Mouse (Mus musculus) adrenal gland, adult 2 months (tissue): Measurements from ENCODE around the gene Trim27. TPM values are rescaled to one million over a fixed set of nuclear protein-coding genes. Genes with fewer than 3 reads are reported as not detected.

Experiments
- DNase-seq: peaks from one replicate; pipeline ENCODE4 v3.0.0; 2021
- long read RNA-seq: library from polyadenylated mRNA; stranded (forward); transcript quantifications from one replicate; pipeline ENCODE4 v2.0.0, GENCODE M21; 2021
- polyA plus RNA-seq: library from polyadenylated mRNA; depleted of rRNA; stranded (reverse); fragments of >200 nt; gene quantifications from 2 replicates; pipeline ENCODE4 v1.2.3, GENCODE M21; 2012; rRNA removed
- total RNA-seq, 2 experiments: library from RNA; stranded (reverse); gene quantifications; 2 replicates each; pipeline ENCODE4 v1.2.3; 2021

The Trim27 gene
- 10 to 100 TPM; 47.9 to 52.0 TPM for total RNA-seq
- polyA plus RNA-seq, result 170 and 180 TPM in 2 replicates
- long read RNA-seq, full-length matches to known transcripts, result 32 of 33 reads
- long read RNA-seq, partial matches to known transcripts, result 0 of 33 reads
- long read RNA-seq, other reads (novel, unspliced or antisense), result 1 of 33 reads

DNA sequence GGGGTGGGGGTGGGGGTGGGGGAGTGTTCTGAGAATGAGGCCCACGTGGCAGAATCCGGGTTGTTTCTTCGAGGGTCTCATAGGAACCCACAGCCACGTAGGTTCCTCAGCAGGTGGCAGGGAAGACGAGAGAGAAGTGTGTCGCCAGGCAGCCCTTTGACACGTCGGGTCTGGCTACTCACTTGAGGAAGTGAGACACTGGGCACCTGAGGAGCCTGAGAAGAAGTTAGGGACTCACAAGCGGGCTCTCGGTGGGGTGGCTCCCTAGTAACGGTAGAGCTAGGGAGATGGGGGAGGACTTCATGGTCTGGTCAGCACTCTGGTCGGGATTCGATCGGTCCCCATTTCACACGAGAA, at the start of gene Trim27:
Trim27 (plus strand) TSS at position 79 of the 357 bp plus-strand sequence.
- DNase-seq, result no peak

DNA sequence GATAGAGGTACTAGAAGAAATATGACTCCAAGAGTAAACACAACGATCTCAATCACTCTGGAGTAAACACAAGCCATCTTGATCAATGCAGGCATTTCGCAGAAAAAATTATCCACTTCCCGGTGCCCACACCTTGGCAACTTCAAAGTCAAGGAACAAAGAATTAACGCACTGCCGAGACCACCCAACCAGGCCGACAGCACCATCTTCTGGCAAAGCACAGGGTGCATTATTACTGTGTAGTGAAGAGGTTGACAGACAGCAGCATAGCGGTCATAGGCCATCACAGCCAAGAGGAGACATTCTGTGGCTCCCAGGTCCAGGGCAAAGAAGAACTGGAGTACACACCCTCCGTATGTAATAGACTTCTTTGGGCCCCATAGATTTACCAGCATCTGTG, 36.8 kb upstream of the Trim27 start:
- DNase-seq, result peak; percentile 20

DNA sequence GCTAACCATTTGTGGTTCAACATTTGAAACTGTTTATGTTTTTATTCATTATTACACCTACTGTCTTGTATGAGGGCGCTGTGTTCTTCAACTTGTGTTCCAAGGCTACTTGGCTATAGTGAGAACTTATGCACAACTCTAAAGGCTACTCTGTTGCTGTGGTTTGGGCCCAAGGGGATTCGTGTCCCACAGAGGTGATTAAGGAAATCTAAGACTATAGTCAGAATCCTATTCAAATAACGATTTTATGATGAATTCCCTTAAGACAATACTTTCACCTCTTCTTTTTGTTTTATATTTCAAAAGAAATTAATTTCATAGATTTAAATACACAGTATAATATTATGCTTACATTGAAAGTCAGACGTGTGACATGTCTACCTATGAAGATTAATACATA, 33.5 kb upstream of the Trim27 start, which contains the start of gene Olfr1368:
Olfr1368 (minus strand) TSS at position 101 of the 400 bp plus-strand sequence.
- DNase-seq, result no peak

DNA sequence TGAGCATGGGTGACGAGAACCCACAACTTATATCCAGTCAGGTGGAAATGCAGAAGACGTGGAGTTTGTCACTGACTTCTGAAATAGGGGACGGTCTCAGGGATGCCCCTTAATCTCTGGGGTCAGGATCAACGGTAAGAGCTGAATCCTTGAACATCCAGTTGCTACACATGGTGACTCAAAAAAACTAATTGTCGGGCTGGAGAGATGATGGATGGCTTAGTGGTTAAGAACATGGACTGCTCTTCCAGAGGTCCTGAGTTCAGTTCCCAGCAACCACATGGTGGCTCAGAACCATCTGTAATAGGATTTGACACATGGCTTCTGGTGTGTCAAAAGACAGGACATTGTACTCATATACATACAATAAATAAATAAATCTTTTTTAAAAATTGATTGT, 23.4 kb upstream of the Trim27 start:
- DNase-seq, result no peak

DNA sequence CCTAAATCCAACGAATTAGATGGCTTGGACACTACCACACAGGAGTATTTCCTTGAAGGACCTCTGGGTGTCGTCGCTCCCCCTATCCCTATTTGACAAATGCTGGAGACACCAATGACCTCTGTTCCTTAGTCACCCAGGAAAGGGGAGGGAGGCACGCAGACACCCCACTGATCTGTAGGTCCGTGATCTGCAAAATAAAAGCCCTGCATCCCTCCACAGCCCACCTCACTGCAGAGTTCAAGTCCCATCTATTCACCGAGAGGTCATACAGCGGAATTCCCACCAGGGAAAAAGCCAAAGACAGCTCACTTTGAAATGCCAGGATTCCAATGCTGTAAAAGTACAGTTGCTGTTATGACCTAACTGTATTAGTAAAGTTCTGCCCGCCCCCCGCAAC, 21.2 kb upstream of the Trim27 start:
- DNase-seq, result no peak

DNA sequence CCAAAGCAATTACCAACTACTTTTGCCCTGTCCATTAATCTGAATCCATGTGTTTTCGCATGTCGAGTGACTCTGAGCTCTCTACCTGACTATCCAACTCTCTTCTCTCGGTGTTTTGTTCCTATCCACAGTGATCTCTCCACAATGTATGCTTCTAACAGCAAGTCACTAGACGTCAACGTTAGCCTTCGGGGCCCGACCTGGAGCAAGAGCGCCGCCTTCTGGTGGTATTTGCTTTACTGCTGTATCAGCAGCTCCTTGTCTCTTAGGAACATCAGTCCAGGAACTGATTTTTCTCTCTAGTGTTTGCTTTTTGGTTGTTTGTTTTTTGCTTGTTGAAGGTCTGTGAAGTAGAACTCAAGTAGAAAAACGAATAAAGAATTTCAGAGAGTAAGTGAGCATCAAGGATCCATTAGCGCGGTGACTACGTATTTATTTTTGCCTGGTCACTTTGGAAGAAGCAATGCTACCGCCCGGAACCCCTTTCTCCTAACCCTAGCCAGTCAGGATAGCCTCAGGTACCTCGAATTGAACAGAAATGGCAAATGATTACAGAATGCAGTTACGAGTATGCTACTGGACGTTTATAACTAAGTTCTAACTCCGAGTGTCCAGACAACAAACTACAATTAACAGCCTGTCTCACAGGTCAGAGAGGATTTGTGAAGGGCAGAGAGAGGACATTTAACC, 20.3 kb upstream of the Trim27 start:
- DNase-seq, result peak; percentile 88

DNA sequence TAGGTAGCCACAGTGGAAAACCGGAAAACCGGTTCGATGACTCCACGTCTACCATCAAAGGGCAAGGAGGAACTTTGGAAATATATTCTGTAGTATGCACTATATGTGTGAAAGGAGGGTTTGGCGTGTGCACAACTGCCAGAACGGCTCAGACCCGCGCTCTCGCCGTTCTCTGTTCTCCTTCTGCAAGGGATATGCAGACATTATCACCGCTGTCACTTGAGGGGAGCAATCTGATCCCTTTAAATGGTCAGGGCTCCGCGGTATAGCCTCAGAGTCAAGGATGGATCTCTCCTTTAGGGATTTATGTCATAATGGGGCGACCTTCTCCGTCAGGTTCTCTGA, 19.8 kb upstream of the Trim27 start:
- peak; percentile 33 for DNase-seq

DNA sequence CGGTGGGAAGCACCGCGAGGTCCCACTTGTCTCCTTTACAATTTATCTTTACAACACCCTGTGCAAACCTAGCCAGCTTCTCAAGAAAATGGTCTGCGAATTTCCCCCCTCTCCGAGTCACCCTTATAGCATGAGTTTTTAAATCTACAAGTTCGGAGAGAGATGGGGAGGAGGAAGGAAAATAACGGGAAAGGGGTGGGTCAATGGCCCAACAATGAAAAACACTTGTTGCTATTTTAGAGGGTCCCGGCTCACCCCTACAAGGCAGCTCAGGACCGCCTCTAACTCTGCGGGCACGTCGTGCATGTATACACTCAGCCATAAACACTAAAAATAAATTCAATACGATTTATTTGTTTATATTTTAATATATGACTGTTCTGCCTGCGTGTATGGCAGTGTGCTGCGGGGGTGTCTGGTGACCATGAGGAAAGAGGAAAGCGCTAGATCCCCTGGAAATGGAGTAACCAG, 19.2 kb upstream of the Trim27 start:
- DNase-seq, result peak; percentile 21

DNA sequence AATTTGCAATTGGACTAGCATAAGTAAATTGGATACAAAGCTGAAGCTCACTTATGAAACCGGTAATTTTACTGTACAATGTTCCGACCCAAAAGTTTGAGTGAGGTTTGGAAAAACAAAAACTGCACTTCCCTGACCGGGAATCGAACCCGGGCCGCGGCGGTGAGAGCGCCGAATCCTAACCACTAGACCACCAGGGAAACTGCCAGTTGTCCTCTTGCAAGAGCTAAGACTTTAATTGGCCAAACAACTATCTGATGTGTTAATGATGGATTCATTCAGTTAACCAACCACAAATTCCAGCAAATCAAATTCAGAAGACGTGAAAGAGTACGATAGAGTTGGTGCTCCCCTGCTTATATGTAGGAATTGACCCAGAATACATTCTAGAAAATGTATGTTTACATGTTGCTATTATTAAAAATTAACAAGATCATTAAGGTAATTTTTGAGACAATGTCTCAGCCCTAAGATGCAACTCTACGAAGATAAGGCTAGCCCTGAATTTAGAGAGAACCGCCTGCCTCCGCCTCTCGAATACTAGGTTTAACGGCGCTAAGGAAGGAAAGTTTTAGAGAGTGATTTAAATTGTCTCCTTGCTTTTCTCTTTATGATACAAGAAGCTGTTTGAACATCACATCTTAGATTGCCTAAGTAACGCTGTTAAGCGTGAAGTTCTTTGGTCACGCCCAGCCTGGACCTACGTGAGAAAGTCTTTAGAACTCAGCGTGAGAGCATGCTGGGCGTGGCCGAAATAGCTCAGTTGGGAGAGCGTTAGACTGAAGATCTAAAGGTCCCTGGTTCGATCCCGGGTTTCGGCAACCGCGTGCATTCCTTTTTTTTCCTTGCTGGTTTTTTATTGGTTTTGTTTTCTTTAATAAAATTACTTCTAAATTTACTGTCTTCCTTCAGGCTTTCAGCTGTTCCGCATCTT, 18.3 kb upstream of the Trim27 start:
- DNase-seq, result peak; percentile 92

DNA sequence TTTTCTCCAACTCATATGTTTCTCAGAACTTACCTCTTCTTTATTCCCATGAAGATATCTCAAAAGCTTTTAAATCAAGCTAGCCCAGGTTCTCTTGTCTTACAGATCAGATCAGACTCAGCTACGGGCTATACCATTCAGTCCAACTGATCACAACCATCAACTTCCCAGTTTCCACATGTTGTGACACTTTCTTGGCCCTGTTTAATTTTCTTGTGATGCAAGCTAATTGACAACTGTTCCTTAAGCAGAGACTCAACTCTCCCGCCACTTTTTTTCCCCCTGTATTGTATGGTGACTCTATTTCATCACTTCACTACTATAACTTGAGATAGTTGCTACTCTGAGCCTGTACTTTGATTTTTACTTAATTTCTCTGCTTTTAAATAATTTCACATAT, 17.7 kb upstream of the Trim27 start:
- DNase-seq, result no peak

DNA sequence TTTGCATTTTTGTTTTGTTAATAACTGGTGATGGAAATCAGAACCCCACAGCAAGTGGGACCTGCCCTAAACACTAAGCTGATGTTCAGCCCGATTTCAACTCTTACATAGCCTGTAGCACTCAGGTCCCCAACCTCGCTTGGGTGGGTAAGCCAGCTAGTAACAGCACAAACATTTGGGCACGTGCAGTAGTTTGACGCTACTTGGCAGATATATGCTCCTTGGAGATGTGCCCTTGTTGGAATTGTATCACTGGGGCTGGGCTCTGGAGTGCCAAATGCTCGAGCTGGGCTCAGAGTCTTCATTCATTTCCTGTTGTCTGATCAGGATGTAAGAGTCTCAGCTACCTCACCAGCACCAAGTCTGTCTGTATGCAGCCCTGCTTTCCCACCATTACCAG, 16.7 kb upstream of the Trim27 start:
- DNase-seq, result no peak

DNA sequence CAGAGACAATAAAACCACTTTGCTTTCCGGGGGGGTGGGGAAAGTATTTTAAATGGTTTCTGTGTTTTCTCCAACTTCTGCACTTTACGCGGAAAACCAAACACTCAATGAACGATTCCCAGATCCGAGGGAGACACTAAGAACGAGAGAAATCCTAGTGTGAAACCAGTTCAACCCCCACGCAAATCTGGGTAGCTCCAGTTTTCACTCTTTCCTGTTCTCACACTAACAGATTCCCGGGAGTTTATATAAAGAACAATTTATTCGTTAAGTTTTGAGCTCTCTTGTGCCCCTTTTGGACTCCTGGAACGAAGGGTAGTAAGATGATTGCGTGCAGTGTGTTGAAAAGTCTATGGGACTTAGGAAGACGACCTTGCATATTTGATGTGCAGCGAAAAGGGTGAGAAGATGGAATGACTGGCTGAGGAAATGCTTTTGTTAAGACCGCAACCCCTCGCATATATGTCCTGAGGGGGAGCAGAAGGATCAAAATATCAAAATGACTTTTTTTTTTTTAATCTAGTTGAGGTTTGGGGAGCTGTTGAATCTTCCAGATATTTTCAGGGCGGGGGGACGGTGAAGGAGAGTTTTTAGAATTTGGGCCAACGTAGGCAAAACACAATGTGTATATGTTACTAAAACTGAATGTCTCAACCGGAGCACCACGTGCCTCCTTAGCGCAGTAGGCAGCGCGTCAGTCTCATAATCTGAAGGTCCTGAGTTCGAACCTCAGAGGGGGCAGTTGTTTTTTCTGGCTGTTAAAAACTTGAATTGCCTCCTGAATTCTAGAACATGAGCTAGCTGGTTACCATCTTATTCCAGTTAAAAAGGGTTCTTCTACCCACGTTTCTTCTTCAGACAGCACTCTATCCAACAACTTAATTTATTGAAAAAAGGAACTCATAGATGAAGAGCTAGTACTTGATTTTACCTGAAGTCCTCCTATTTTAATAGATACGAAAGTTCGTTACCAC, 12.0 kb upstream of the Trim27 start:
- DNase-seq, result peak; percentile 86

DNA sequence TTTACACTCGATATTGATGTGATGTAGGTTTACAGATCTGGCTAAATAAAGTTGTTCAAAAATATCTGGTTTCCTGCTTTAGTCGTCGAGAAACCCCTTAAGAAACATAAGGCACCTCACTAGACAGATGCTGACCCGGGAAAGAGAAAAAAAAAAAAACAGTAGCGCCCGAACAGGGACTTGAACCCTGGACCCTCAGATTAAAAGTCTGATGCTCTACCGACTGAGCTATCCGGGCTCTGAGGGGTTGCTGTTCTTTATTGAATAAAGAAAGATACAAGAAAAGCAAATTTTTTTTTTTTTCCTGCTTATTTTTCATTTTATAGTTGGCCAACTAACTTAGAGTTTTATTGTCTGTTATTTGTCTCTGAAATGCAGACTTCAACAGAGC, 11.3 kb upstream of the Trim27 start:
- peak; percentile 42 for DNase-seq

DNA sequence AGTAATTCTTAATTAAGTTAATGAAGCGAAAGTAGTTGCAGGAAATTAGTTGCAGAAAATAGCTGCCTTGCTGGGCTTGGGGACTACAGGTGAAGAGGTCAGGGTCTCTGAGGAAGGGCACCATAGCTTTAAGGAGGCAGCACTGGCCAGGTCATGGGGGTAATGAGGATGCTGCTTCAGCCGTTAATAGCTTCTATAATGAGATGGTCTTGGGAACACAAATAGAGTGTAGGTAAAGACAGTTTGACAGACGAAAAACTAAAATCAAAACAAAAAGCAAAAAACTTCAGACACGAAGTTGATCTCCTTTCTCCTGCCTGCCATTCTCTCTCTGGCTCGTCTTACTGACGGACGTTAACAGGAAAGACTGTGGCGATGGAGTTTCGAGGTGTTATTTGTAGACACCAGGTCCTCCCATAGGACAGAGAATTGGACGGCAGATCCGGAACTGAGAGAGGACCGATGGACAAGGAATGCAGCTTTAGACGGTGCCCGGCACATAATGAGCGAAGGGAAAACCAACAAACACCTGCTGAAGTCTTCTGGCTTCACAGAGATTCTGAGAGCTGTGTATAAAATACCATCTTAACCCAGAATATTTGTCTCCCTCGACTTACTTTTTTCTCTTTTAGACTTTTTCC, 10.8 kb upstream of the Trim27 start:
- DNase-seq, result peak; percentile 55

DNA sequence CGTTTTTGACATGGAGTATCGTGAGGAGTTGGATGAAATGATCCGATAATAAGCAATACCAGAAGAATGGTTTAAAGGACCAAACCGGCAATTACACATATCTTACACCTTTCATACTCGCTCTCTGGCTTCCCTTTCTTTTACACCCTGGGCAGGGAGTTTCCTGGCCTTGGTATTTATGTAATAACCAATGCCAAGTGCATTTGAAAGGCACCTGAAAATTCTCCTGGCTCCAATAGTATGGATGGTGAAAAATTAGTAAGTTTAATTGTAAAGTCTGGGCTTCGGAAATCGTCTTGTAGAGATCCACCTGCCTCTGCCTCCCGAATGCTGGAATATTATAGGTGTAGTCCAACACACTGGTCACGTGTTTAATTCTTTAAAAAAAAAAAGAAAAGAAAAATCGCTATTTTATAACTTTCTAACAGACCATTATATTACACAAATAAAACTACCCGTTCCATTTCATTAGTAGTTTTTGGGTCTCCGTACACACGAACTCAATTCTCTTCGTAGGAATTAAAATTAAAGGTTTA, 10.1 kb upstream of the Trim27 start:
- DNase-seq, result peak; percentile 23

DNA sequence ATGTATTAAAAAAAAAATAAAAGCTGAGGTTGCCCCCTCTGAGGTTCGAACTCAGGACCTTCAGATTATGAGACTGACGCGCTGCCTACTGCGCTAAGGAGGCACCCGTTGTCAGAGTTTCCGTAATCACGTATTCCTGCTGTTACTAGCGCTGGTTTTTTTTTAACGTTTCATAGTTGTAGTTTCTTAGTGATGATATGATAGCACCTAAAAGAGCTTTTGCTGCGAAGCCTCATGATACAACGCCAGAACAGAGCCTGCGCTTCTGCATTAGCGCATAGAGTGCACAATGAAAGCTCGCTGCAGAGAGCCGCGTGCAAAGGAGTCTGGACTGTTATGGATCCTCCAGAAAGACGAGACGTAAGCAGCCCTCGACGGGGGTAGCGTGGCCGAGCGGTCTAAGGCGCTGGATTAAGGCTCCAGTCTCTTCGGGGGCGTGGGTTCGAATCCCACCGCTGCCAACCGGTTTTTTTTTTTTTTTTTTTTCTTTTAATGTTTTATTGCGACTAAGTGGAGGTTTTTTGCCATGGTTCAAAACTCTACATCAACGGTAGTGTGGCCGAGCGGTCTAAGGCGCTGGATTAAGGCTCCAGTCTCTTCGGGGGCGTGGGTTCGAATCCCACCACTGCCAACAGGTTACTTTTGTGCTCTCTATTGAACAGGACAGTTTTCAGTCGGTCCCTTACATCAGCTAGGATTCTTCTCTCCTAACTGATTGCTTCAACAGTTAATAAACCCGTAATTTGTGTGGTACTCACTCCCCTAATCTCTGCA, 9.4 kb upstream of the Trim27 start:
- peak; percentile 85 for DNase-seq

DNA sequence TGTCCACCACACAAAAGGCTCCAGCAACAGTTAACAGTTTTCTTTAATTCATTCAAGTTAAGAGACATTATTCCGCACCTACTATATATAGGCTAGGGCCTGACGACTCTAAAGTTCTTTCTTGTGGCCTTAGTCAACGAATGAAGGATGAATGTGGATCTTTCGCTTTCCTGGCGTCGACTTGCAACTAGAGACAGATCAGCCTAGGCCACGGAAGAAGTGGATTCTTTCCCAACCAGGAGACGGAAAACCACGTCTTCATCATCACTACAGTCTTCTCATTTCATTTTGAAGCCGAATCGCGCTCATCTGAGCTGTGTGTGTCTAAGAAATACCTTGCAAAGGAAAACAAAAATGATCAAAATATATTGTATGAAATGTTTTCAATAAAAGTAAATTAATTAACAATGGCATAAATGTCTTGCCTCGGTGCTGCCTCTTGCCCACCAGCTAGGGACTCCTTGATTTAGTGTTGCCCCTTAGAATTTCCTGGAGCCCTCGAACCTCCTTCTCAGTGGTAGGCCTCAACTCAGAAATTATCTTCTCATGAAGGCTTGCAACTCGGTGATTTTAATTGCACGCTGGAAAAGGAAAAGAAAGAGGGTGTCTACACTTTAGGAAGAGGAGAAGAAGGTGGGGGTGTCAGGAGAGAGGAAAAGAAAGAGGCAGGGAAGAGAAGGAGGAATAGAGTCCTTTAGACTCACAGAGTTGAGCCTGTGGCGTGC, 8.7 kb upstream of the Trim27 start:
- DNase-seq, result no peak

DNA sequence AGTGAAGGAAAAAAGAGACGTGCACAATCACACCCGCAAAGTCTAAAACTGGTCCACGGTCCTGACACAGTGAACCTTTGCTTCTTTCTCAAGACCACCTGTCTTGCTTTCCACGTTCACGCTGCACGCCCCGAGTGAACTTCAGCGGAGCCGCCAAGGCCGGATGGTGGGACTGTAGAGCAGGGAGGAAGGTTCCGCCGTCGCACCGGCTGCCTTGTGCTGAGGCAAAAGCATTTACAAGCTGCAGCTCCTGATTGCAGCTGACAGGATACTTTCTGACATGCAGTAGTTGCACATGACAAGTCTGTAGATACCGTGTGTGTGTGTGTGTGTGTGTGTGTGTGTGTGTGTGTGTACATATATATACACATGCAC, 8.1 kb upstream of the Trim27 start:
- DNase-seq, result no peak

DNA sequence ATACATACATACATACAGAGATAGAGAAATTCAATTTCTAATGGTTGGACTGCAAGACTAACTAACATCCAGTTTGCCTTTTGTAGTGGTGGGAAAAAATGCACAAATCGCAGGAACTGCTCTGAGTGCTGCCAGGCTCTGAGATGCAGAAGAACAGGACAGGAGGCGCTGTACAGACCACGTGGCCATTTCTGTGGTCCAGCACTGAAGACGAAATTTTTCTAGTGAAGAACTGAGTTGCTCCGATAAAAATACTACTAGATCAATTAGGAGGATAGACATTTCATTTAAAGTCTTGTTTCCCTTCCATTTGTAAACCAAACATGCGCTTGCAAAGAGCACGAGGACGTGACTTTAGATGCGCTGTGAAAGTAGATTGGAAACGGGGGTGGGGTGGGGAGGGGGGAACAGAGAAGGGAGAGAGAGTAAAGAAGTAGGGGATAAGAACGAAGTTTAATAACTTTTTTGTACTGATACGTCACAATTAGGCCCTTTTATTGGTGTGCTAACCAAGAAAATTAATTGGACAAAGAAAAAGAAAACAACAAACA, 7.6 kb upstream of the Trim27 start:
- peak; percentile 32 for DNase-seq
